Mouse (Mus musculus) C2C12 (cell line): ENCODE measurements around the gene Ripply3.

ENCODE experiments used
- CEBPB ChIP-seq: IDR thresholded peaks from one replicate; pipeline ENCODE4 v1.6.1; 2011; ENCODE audit warnings: low read depth, mild to moderate bottlenecking, control low read depth, moderate library complexity
- CTCF ChIP-seq: IDR thresholded peaks from one replicate; pipeline ENCODE4 v1.5.1; 2011; ENCODE audit not compliant: control insufficient read depth, insufficient read depth, insufficient read length
- FOSL1 ChIP-seq: IDR thresholded peaks from one replicate; pipeline ENCODE4 v1.8.0; 2011; ENCODE audit warnings: mild to moderate bottlenecking, low read length; ENCODE audit not compliant: poor library complexity, insufficient read depth, severe bottlenecking
- MAX ChIP-seq: IDR thresholded peaks from one replicate; pipeline ENCODE4 v1.6.1; 2011; ENCODE audit warnings: mild to moderate bottlenecking, control low read depth
- MYOG ChIP-seq: IDR thresholded peaks from one replicate; pipeline ENCODE4 v1.6.1; 2011; ENCODE audit not compliant: control insufficient read depth, insufficient read length; ENCODE audit errors: extremely low read depth
- USF1 ChIP-seq: IDR thresholded peaks from one replicate; pipeline ENCODE4 v1.6.1; 2011; ENCODE audit warnings: low read depth, mild to moderate bottlenecking, control low read depth, moderate library complexity

- TF ChIP-seq FOSL1 (peak; percentile 30), CTCF (no peak), MYOG (no peak), MAX (no peak), USF1 (no peak), CEBPB (no peak)
These were observed 34.1 kb downstream of the Ripply3 start for GRCm38 (mm10) chr16:94362174-94362873.
